29 mouse cellular contexts compared by ENCODE assay signal in the genomic region with DNA sequence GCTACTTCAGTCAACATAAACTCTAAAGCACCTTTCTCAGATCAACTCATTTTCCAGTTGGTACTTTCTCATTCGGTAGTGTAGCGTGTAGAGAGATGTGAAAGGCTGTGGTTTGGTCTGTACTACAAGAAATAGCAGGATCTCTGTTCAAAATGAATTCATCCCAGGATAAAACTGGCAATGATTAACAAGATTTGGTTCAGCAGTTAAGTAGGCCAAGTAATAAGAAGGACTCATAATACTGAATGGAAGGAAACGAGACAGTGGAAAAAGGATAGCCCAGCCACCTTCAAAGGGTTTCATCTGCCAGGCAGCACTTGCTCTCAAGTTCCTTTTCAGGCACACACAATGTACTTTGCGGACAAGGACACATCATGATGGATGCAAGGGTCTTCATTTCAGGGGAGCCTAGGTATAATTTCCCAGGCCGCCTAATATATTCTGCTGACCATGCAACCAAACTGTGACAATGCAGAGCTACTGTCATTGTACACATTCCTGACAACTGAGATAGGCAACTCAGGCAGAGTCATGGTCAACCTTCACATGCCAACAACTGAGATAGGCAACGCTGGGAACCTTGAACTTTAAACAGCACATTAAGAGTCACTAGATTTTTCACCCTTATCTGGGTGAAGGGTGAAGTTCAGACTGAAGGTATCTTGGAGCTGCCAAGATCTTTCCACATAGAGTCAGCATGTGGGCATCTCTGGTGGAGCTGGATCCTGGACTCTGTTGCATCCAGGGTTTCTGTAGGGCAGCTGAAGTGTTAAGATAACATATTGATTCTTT. TPM values are rescaled to one million over a fixed set of nuclear protein-coding genes. Genes with fewer than 3 reads are reported as not detected.
A peak's percentile ranks its signal among the peaks of the same experiment; 100 is the strongest.
DNase-seq lines count a peak whose midpoint lies in the region; ATAC-seq lines count a peak whose summit lies in the region.
"Had no signal": no experiment of that assay in that cellular context is flagged by ENCODE, and none has a peak within 500 bp of the region (broad histone marks: within the 10 kb centered on the region; RNA-seq: fewer than 3 reads in every experiment).

No protein-coding gene starts in this region.

- H3K4me3 ChIP-seq in kidney, embryonic 15.5 days (replicated peaks): no peak overlapping the region
- no peak overlapping the region for H3K4me3 ChIP-seq in intestine, embryonic 15.5 days (replicated peaks)
- H3K4me3 ChIP-seq: embryonic facial prominence, embryonic 10.5 days; forebrain, embryonic 10.5 days; heart, adult 2 months; heart, embryonic 13.5 days; hindbrain, embryonic 12.5 days; limb, embryonic 13.5 days; liver, embryonic 13.5 days; megakaryocyte, embryonic 14.5 days; midbrain, embryonic 13.5 days had no signal

- no peak overlapping the region for H3K9ac ChIP-seq in kidney, embryonic 15.5 days
- no peak overlapping the region for H3K9ac ChIP-seq in intestine, embryonic 15.5 days
- H3K9ac ChIP-seq: heart, embryonic 13.5 days; hindbrain, embryonic 12.5 days; limb, embryonic 13.5 days; liver, embryonic 13.5 days; lung, embryonic 14.5 days; midbrain, embryonic 13.5 days had no signal

- ATAC-seq in kidney, embryonic 15.5 days (replicated peaks; ENCODE audit: low FRiP score): no peak
- ATAC-seq in intestine, embryonic 15.5 days: peak; percentile 28; the same call in 1 of the 2 replicates
- ATAC-seq: forebrain, embryonic 16.5 days; inflammation-experienced regulatory T-cells, adult 6 months; midbrain, embryonic 13.5 days had no signal

- no peak overlapping the region for H3K27ac ChIP-seq in kidney, embryonic 15.5 days
- H3K27ac ChIP-seq in intestine, embryonic 15.5 days: no peak overlapping the region
- H3K27ac ChIP-seq: embryonic facial prominence, embryonic 10.5 days; forebrain, embryonic 10.5 days; heart, adult 2 months; heart, embryonic 13.5 days; hindbrain, embryonic 12.5 days; limb, embryonic 13.5 days; liver, embryonic 13.5 days; midbrain, embryonic 13.5 days had no signal

- no peaks in the 10 kb centered on the region for H3K27me3 ChIP-seq in kidney, embryonic 15.5 days
- no peaks in the 10 kb centered on the region for H3K27me3 ChIP-seq in intestine, embryonic 15.5 days (replicated peaks)
- H3K27me3 ChIP-seq: heart, embryonic 13.5 days; hindbrain, embryonic 12.5 days; limb, embryonic 13.5 days; liver, embryonic 13.5 days; megakaryocyte, embryonic 14.5 days; midbrain, embryonic 13.5 days had no signal

- no peaks in the 10 kb centered on the region for H3K9me3 ChIP-seq in kidney, embryonic 15.5 days (replicated peaks)
- no peaks in the 10 kb centered on the region for H3K9me3 ChIP-seq in intestine, embryonic 15.5 days
- H3K9me3 ChIP-seq: embryonic facial prominence, embryonic 10.5 days; forebrain, embryonic 10.5 days; heart, embryonic 13.5 days; hindbrain, embryonic 12.5 days; limb, embryonic 13.5 days; liver, embryonic 13.5 days; megakaryocyte, embryonic 14.5 days; midbrain, embryonic 13.5 days had no signal

- peak; percentile 71 for DNase-seq in adrenal gland, adult 2 months
- no peak for DNase-seq in adrenal gland, postnatal 4 days (ENCODE audit: low spot score in 2 of 2)
- peak; percentile 85 for DNase-seq in kidney, adult 9 months
- DNase-seq in kidney, postnatal 36 days: peak; percentile 32 to 75
- DNase-seq in gastrocnemius, postnatal 10 days: no peak
- no peak for DNase-seq in right cerebral cortex, postnatal 14 days
- DNase-seq: cerebellum, adult 11-12 months; cerebellum, postnatal 10 days; gastrocnemius, postnatal 25 days; heart, adult 2 months; layer of hippocampus, postnatal 36 days; liver, embryonic 13.5 days; lung, embryonic 14.5 days; spleen, adult 18-20 months; thymus, postnatal 14 days had no signal

- WGBS in kidney, embryonic 15.5 days: 79% methylated on average over 6 of the region's 6 CpGs
- WGBS in intestine, embryonic 15.5 days: 86% methylated on average over 6 of the region's 6 CpGs

- no peaks in the 10 kb centered on the region for H3K4me1 ChIP-seq in kidney, embryonic 15.5 days
- H3K4me1 ChIP-seq in intestine, embryonic 15.5 days (replicated peaks): no peaks in the 10 kb centered on the region
- H3K4me1 ChIP-seq: embryonic facial prominence, embryonic 10.5 days; forebrain, embryonic 10.5 days; hindbrain, embryonic 12.5 days; limb, embryonic 13.5 days; liver, embryonic 13.5 days; midbrain, embryonic 13.5 days had no signal

- H3K4me2 ChIP-seq in kidney, embryonic 15.5 days: no peak overlapping the region
- H3K4me2 ChIP-seq in intestine, embryonic 15.5 days (replicated peaks): no peak overlapping the region
- H3K4me2 ChIP-seq: heart, embryonic 13.5 days; hindbrain, embryonic 12.5 days; limb, embryonic 13.5 days; liver, embryonic 13.5 days; lung, embryonic 14.5 days; midbrain, embryonic 13.5 days had no signal

- no peaks in the 10 kb centered on the region for H3K36me3 ChIP-seq in kidney, embryonic 15.5 days
- no peaks in the 10 kb centered on the region for H3K36me3 ChIP-seq in intestine, embryonic 15.5 days
- H3K36me3 ChIP-seq: embryonic facial prominence, embryonic 10.5 days; forebrain, embryonic 10.5 days; heart, embryonic 13.5 days; hindbrain, embryonic 12.5 days; limb, embryonic 13.5 days; liver, embryonic 13.5 days; midbrain, embryonic 13.5 days had no signal

RNA-seq across cellular contexts. Expression of a gene that starts 20.5 kb away (rescaled TPM):
- total RNA-seq in adrenal gland, adult 2 months (2021): 1 to 10 TPM; 1.0 to 2.2 TPM
- 0.09 TPM in 1 of 2 replicates, not detected in the other for polyA plus RNA-seq in adrenal gland, adult 2 months (2012; rRNA removed)
- total RNA-seq in adrenal gland, postnatal 4 days (2021): 1 to 10 TPM in 1 of 2 experiments, under 1 TPM in 1; 0.39 to 4.9 TPM
- not detected in 2 replicates for polyA plus RNA-seq in kidney, embryonic 15.5 days (2015; fragmentation: Nextera tagmentation; extraction: Ambion mirVana)
- polyA plus RNA-seq in intestine, embryonic 15.5 days (2015; fragmentation: Nextera tagmentation; extraction: Ambion mirVana): 0.20 and 0.33 TPM in 2 replicates
- under 1 TPM; 0.09 to 0.27 TPM for total RNA-seq in gastrocnemius, postnatal 10 days (2021)
- total RNA-seq: gastrocnemius, postnatal 25 days; heart, adult 2 months; heart, postnatal 25 days; monocyte, adult 5-6 weeks had no signal
- polyA plus RNA-seq: embryonic facial prominence, embryonic 10.5 days; forebrain, embryonic 10.5 days; forebrain, embryonic 16.5 days; heart, embryonic 13.5 days; hindbrain, embryonic 12.5 days; inflammation-experienced regulatory T-cells, adult 6 months; limb, embryonic 13.5 days; lung, embryonic 14.5 days; midbrain, embryonic 13.5 days; neural tube, embryonic 11.5 days had no signal

RNA-seq across cellular contexts. Expression of a gene that starts 45.7 kb away (rescaled TPM):
- total RNA-seq in adrenal gland, adult 2 months (2021): 10 to 100 TPM; 48.3 to 49.4 TPM
- polyA plus RNA-seq in adrenal gland, adult 2 months (2012; rRNA removed): 4.0 and 6.5 TPM in 2 replicates
- total RNA-seq in adrenal gland, postnatal 4 days (2021): 10 to 100 TPM; 31.1 to 33.0 TPM
- polyA plus RNA-seq in kidney, embryonic 15.5 days (2015; fragmentation: Nextera tagmentation; extraction: Ambion mirVana): 34.4 and 38.1 TPM in 2 replicates
- polyA plus RNA-seq in intestine, embryonic 15.5 days (2015; fragmentation: Nextera tagmentation; extraction: Ambion mirVana): 28.7 and 33.3 TPM in 2 replicates
- total RNA-seq in gastrocnemius, postnatal 10 days (2021): 10 to 100 TPM; 13.9 to 17.0 TPM

Comparison
In these comparisons a context has a peak if more than half of its experiments do, and no peak if none do; other contexts are left out.
1. DNase-seq: peak in adrenal gland, adult 2 months (single experiment), kidney, adult 9 months (single experiment) and kidney, postnatal 36 days (2 of 2); none in adrenal gland, postnatal 4 days (0 of 2), gastrocnemius, postnatal 10 days (single experiment) and right cerebral cortex, postnatal 14 days (single experiment).